Mouse (Mus musculus): ENCODE measurements around the gene Syngap1. TPM values are rescaled to one million over a fixed set of nuclear protein-coding genes. Genes with fewer than 3 reads are reported as not detected.
"Not testable (repeated sequence)": the region's sequence is repeated elsewhere in the genome, so short reads cannot be mapped to it uniquely, and the experiment has no call there.

Syngap1 gene
- 1 to 10 TPM; 3.4 to 3.5 TPM for total RNA-seq (2021)
- long read RNA-seq, experiment 1, result 0 reads
- long read RNA-seq, experiment 2, result 0 reads

DNA sequence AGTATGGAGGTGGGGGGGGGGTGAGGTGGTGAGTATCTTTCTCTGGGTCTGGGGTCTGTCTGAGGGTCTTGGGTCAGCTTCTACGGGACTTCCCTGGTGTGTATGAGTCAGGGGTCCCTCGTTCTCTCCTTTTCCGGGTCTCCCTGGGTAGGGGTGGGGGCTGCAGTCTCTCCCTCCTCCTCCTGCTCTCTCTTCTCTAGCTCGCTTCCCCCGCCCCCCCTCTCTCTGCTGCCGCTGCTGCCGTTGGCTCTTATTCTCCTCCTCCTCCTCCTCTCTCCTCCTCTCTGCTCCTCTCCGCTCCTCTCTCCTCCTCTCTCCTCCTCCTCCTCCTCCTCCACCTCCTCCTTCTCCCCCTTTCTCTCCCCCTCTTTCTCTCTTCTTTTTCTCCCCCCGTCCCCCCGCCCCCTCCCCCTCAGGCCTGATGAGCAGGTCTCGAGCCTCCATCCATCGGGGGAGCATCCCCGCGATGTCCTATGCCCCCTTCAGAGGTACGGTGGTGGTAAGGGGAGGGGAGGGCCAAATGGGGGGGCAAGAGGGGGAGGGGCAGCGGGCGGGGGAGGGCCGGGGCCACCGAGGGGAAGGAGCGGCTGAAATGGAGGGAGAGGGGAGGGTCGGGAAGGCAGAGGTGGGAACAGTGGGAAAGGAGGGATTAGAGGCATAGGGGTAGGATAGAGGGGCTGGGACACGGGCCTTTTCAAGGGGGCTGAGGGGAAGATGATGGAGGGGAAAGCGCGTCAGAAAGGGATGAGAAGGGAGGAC lies at the start of gene Syngap1:
Gene Syngap1 (plus strand): TSS at position 223 of the 759 bp plus-strand sequence.
- intact Hi-C loops (cut with DNase I), result no loop called here
- DNase-seq, result no peak

DNA sequence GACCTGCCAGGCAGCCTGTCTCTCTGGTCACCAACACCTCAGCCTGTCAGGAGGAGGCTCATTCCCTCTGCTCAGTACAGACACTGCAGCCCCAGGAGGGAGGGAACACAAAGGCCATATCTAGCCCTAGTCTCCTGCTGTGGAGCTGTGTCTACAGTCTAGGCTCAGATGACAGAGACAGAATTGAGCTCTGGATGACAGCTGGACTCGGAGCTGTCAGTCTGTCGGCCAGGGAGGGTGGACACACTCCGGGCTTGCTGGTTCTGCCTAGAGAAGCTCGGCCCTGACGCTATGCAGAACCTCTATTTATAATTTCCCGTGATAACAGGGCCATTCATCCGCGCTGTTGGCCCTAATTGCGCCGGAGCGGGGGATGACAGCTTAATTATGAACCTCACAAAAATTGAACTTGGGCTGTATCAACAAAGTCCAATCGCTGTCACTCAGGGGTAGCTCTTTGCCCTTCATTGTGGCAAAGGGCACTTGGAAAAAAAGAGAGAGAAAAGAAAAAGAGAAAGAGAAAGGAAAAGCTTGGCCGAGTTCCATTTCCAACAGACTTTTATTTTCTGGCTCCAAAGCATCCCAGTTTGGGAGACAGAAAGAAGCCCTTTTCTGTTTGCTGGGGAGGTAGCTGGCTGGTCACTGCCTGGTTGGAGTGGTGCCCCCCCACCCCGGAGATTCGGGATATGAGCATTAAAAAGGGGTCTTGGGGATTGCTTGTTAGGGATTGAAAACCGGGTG lies 48.2 kb upstream of the Syngap1 start:
- intact Hi-C loops (cut with DNase I), result no loop called here
- DNase-seq, result no peak

DNA sequence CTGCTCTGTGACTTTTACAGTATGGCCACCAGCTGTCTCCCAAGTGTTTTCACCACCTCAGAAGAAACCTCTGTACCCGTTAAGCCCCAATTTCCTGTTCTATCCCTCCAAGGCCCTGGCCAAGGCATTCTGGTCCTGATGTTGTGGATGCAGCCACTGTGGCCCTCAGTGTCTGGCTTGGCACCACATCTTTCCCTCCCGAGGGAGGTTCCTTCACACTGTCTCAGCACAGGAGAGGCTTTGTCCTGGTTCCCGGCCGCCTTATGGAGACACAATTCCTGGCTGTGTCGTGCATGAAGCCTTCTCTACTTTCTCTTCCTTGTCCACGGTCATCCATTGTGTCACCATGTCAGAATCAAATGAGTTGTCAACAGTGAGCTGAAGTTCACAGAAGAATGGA lies 47.6 kb upstream of the Syngap1 start:
- DNase-seq, result no peak

DNA sequence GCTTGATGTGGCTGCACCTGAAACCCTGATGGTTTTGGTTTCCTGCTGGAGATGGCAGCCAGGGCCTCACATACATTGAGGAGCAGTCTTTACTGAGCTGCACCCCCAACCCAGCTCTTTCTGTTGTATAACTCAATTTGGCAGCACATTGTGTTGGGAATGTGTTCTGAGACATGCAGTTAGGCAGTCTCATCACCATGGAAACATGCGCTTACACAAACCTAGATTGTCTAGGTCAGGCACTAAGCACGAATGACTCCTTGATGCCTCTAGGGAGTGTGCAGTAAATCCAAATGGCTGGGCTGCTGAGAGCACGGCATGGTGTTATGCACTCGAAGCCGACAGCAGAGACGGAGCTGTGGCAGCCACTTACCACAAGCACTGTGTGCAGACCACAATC lies 46.7 kb upstream of the Syngap1 start:
- intact Hi-C loops (cut with DNase I), result no loop called here
- no peak for DNase-seq

More for the DNA sequence above, 47.6 kb upstream of the Syngap1 start:
- intact Hi-C loops (cut with DNase I), result no loop called here

DNA sequence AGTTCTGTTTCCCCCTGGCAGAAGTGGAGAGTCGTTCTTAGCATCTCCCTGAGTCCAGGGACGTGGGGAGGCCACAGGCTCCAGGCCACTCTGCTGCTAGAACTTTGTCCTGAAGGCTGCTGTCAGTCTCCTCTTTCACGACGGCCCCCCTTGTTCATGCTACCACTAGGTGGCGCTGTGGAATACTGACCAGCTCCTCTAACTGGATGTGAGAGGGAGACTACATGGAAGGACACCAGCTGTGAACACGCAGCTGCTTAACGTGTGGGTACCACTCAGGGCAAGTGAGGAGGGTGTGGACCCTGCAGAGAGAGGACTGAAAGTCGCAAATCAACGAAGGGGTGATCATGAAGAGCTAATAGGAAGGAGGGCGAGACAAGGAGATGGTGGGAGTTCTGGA lies 45.5 kb upstream of the Syngap1 start:
- DNase-seq, result peak; percentile 50 to 70
- intact Hi-C loops (cut with DNase I), result loop anchor here (5.0 kb wide), 1 partner anchor 52 kb away; no protein-coding TSS in a partner anchor

DNA sequence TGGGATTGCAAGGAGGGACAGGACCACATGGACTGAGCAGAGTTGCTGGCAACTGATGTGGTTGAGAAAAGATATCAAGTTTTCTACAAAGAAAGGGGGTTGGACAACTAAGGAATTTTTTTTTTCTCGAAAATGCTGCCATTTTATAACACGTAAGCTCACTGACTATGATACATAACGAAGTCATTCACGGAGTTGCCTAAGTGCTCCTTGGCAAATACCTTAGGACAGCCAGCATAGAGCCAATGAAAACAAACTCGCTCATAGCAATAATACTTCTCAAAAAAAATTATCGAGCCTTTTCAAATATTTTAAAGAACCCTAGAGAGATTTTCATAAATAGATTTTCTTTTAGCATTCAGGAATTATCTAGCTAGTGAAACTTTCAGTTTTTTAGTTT lies 40.1 kb upstream of the Syngap1 start:
- intact Hi-C loops (cut with DNase I), result no loop called here
- no peak for DNase-seq

DNA sequence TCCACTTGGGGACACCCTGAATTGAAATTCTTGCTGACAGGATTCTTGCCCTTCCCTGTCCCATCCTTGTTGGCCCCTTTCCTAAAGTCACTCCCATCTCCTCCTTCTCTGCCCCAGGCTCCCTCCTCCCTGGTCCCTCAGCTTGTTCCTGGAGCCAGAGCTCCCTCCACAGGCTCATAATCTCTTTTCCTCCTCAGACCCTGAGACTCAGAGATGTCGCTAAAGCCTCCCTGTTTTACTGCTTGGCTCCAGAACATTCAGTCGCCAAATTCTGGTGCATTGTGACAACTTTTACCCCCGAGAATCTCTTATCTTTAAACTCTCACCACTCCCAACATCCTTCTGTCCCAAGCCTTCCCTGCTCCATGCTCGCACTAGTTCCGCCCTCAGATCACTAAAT lies 36.7 kb upstream of the Syngap1 start:
- no peak for DNase-seq
- intact Hi-C loops (cut with DNase I), result no loop called here

DNA sequence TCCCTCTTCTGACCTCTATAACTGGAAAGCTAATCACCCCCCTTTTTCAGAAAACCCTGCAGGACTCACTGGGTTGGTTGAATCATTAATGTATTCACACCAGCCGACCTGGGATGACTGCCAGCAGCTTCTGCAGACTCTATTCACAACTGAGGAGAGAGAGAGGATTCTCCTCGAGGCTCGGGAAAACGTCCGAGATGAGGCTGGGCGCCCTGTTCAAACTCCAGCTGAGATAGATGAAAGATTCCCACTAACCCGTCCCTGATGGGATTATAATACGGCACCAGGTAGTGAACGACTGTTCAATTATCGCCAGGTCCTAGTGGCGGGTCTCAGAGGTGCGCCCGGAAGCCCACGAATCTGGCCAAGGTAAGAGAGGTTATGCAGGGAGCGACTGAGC lies 33.5 kb upstream of the Syngap1 start:
- DNase-seq; intact Hi-C loops (cut with DNase I): not testable (repeated sequence)

DNA sequence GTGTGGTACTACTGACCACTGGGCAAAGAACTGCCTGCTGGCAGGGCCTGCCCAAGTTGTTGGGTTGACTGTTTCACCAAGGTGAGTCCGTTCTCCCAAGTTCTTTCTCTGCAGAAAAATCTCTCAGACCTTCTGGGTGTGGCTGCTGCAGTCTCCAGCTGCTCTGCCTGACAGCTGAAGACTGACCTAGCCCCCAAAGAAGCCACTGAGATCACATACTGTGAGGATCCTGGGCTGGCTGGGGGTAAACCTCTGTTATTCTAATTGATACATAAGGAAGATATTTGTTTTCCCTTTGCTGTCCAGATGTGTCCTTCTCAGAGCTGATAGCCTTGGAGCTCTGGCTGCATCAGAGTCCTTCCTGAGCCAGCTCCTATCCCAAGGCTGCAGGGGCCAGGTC lies 25.8 kb upstream of the Syngap1 start:
- no peak for DNase-seq
- intact Hi-C loops (cut with DNase I), result no loop called here

DNA sequence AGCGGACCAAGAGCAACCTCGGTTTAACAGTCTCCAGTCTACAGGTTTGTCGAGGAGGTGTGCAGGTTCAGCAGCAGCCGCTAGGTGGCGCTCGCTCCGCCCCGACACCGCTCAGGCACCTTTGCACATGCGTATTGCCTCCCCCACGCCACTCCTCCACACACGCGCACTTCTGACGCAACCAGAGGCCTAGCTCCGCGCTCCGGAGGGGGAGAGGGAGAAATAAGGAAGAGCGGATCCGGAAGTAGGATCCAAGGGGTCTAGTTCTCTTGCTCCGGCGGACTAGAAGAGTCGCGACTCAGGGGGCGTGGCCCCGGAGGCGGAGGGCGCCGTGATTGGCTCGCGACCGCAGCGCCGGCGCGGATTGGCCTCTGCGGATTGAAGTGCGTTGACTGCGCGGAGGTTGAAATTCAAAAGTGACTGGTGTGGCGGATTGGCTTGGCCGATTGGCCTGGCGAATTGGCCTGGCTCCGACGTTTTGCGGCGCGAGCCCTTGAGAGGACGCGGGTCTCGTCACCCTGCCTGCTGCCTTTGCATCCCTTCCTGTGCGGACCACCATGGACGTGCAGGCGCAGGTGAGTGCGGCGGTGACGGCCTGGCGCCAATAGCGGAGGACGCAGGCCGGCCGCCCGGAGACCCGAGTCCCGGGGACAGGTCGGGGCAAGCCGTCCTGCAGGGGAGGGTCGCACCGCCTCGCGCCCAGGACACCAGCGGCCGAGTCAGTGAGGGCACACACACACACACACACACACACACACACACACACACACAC lies 24.2 kb upstream of the Syngap1 start, which contains the start of gene Kifc5b:
Gene Kifc5b (plus strand): TSS at position 381 of the 772 bp plus-strand sequence.
- peak; percentile 99 to 100 for DNase-seq
- intact Hi-C loops (cut with DNase I), result loop anchor here (2.0 kb wide), 1 partner anchor 56 kb away; the partner anchor contains the start of gene Zbtb9

DNA sequence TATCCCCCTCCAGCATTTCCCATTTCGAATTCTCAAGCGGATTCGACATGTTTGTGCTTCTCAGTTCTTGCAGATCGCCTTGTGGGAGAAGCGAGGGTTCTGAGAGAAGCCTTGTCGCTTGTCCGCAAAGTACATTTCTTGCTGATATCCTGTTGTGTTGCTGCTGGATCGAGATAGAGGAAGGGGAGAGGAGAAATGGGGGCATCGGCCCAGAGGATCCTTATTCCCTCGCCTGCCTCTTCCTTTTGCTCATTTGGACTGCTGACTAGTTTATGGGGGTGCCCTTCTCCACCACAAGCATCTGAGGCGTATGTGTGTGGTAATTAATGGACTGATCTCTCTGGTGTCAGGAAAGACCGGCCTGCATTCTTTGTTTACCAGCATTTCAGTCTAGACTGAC lies 23.5 kb upstream of the Syngap1 start:
- intact Hi-C loops (cut with DNase I), result loop anchor here (2.0 kb wide), 1 partner anchor 55 kb away; the partner anchor contains the start of gene Zbtb9
- DNase-seq, result not testable (repeated sequence)

DNA sequence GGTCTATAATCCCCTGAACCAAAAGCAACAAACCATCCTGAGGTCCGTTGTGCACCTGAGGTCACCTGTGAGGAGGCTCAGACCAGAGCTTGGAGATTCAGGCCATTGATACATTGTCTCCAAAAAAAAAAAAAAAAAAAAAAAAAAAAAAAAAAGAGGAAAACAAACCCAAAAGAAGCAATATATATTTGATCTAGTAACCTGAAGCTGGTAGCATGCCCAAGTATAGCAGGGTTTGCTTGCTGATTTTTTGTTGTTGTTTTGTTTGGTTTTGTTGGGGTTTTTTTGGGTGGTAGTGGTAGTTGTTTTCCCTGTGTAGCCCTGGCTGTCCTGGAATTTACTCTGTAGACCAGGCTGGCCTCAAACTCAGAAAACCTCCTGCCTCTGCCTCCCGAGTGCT lies 22.7 kb upstream of the Syngap1 start:
- intact Hi-C loops (cut with DNase I), result no loop called here
- DNase-seq, result no peak

DNA sequence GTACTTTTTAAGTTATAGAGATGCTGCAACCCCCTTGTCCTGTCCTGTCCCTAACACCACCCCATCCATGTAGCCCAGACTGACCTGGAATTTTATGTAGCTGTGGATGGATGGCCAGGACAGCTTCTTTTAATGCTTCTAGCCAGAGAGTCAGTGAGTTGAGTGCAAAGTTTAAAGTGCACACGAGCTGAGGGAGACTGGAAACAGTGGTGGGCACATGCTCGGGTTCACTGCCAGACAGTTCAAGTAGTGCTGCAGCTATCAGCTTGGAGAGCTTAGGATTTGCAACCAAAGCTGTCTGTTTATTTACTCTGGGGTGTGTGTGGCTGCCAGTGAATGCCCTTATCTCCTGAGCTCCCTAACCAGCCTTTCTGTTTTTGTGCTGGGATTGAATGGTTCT lies 21.5 kb upstream of the Syngap1 start:
- intact Hi-C loops (cut with DNase I); DNase-seq: not testable (repeated sequence)

DNA sequence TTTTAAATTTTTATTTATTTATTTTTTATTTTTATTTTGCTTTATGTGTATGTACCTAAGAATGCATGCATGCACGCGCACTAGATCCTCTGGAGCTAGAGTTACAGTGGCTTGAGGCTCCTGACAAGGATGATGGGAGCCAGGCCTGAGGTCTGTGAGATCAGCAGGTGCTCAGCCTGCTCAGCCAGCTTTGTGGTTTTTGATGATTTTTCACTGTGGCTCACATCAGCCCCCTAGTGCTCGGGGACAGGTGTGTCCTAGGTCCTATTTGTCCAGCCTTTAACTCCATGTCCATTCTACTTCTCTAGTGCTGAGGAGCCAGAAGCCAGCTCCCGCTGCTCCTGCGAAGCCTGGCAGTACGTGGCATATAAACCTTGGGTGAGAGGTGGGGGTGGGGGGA lies 18.7 kb upstream of the Syngap1 start:
- DNase-seq; intact Hi-C loops (cut with DNase I): not testable (repeated sequence)

DNA sequence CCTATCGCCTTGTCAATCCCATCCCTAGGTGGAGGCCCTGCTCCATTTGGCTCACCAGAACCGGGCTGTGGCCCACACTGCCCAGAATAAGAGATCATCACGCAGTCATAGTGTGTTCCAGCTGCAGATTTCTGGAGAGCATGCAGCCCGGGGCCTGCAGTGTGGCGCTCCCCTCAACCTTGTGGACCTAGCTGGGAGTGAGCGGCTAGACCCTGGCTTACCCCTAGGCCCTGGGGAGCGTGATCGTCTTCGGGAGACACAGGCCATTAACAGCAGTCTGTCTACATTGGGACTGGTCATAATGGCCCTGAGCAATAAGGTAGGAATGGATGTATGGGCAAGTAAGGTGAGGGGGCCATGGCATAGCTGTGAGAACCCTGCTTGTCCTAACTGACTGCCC lies 15.6 kb upstream of the Syngap1 start:
- DNase-seq; intact Hi-C loops (cut with DNase I): not testable (repeated sequence)

DNA sequence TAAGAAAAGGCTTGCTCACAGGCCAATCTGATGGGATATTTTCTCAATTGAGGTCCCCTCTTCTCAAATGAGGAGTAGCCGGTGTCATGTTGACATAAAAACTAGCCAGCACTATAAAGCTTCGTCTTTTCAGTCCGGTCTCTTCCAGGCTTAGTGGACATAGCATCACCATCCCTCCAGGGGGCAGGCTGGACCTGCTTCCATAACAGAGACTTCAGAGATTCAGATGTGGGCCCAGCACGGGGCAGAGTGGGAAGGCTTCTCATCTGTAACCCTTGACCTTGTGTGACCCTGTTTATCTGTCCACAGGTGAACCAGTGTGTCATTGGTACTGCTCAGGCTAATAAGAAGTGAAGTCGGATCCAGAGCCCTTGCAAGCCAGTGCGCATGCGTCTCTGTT lies 9.3 kb upstream of the Syngap1 start:
- intact Hi-C loops (cut with DNase I), result loop anchor here (10.0 kb wide), 1 partner anchor 273 kb away; the partner anchor contains the start of gene Lemd2
- not testable (repeated sequence) for DNase-seq

DNA sequence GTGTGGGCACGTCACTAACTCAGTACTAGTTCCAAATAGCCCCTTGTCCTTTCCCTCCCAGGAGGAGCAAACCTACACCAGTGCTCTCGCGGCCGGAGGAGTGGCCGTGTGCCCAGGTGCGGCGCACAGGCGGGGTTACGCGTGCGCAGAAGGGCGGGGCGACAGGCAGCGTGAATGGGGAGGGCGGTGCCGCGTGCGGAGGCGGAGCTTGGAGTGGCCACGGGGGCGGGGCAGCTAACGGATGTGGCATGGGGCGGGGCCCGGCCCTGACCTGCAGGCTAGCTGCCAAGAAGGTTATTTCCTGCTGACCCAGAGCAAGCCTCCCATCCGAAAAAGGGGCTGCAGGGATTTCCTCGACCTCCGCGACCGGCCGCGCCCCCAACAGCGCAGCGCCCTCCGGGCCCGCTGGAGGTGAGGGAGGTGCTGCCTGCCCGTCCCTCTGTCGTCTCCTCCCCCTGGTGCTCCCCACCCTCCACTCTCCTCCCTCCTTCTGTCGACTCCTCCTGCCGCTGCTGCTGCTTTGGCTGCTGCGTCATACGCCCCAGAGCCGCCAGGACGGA lies 8.1 kb upstream of the Syngap1 start, which contains the start of gene Phf1:
Gene Phf1 (plus strand): TSS at position 214 of the 560 bp plus-strand sequence.
- peak; percentile 97 to 98 for DNase-seq
- intact Hi-C loops (cut with DNase I), result loop anchor here (10.0 kb wide), 1 partner anchor 272 kb away; the partner anchor contains the start of gene Lemd2

DNA sequence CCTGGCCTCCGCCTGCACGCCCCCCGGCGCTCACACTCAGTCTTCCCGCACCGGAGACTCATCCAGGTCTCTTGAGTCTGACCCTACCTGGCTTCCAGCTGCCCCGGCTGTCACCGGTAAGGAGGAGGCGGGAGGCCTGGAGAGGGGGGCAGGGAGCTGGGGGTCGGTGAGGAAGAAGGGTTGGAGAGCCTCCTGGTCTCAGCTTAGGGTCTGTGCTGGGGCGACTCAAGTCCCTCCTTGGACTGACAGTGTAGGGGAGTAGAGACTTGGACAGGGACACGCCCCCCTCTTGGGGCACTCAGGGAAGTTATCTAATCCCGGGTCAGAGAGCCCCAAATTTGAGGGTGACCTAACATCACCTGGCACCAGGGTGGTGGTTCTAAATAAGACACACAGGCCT lies 7.6 kb upstream of the Syngap1 start:
- no peak for DNase-seq
- intact Hi-C loops (cut with DNase I), result loop anchor here (10.0 kb wide), 1 partner anchor 271 kb away; the partner anchor contains the start of gene Lemd2

DNA sequence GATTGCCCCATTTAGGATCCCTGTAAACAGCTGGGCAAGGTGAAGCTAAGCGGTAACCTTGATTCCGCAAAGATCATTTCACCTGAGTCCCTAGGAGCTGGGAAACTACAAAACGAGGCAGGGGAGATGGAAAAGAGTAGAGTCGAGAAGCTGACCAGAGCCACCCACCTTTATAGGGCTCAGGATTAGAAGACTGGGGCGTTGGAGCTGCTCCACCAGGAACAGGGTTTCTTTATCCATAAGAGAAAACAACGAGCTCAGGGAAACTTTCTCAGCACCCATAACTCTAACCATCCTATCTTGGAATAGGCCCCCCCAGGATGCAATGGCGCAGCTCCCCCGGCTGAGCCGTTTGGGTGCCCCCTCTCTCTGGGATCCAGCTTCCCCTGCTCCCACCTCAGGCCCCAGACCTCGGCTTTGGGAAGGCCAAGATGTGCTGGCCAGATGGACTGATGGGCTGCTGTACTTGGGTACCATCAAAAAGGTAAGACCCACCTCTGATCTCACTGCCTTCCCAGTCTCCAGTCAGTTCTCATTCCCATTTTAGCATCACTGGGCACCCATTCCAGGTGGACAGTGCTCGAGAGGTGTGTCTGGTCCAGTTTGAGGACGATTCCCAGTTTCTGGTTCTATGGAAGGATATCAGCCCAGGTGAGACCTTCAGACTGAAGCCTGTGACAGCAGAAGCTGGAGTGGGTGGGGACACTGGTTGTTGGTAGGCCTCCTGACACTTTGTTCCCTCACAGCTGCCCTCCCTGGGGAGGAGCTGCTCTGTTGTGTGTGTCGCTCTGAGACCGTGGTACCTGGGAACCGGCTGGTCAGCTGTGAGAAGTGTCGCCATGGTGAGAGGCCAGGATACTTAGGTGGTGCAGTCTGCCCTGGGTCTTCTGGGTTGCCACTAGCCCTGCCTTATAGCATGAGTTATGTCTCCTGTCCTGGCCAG lies 6.9 kb upstream of the Syngap1 start:
- intact Hi-C loops (cut with DNase I), result loop anchor here (10.0 kb wide), 1 partner anchor 271 kb away; the partner anchor contains the start of gene Lemd2

More for the DNA sequence above, 6.9 kb upstream of the Syngap1 start:
- DNase-seq, result no peak

Data from gastrocnemius, postnatal 36 days (tissue).